In the genomic region with DNA sequence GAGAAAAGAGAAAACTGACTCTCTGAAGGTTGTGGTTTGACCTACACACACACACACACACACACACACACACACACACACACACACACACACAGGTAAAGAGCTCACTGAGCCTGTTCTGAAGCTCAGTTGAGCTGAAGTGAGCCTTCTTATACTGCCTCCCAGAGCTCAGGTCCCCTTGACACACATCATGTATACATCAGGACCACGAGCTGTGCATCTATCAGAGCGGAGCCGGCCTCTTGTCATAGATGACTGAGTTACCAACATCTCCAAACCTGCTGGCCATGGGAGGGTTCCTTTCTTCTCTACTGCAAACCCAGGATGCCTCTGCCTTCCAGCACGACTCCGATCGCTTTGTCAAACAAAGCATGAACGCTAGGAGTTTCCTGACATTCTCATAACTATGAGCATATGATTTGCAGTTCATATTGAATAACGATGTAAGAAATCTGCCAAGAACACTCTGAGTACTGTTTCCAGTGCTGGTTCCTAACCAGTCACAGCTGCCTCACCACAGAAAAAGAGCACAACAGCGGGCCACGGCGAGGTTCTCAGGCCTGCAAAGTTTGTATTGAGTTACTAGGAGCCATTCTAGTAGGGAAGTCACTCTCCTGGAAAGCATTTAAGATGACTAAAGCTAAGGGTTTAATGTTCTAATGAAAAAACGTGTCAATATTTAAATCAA, we compare ENCODE assay signal across 12 mouse cellular contexts.
DNase-seq lines count a peak whose midpoint lies in the region; ATAC-seq and TF ChIP-seq lines count a peak whose summit lies in the region.
"Had no signal": no experiment of that assay in that cellular context is flagged by ENCODE, and none has a peak within 500 bp of the region (broad histone marks: within the 10 kb centered on the region; RNA-seq: fewer than 3 reads in every experiment).

No protein-coding gene starts in this region.

- peaks cover 9% of the 10 kb centered on the region for H3K4me1 ChIP-seq in heart, postnatal 0 days (ENCODE audit: control insufficient read depth, insufficient read depth)
- peaks cover 24% of the 10 kb centered on the region for H3K4me1 ChIP-seq in lung, embryonic 15.5 days
- H3K4me1 ChIP-seq in limb, embryonic 10.5 days: peaks cover 16% of the 10 kb centered on the region
- no peaks in the 10 kb centered on the region for H3K4me1 ChIP-seq in midbrain, embryonic 13.5 days (replicated peaks)
- H3K4me1 ChIP-seq in midbrain, embryonic 16.5 days (ENCODE audit: control insufficient read depth, insufficient read depth, low read length): no peaks in the 10 kb centered on the region
- H3K4me1 ChIP-seq: heart, embryonic 12.5 days; megakaryocyte, embryonic 14.5 days had no signal

- no peak for DNase-seq in heart, postnatal 0 days (ENCODE audit: low spot score)
- no peak for DNase-seq in heart, postnatal 36 days
- no peak for DNase-seq in lung, postnatal 10 days
- no peak for DNase-seq in limb, embryonic 10.5 days (ENCODE audit: low spot score)
- DNase-seq: cerebellum, adult 2 months had no signal

- no peaks in the 10 kb centered on the region for H3K9me3 ChIP-seq in heart, postnatal 0 days (replicated peaks; ENCODE audit: control insufficient read depth, low read length)
- H3K9me3 ChIP-seq in lung, embryonic 15.5 days: no peaks in the 10 kb centered on the region
- H3K9me3 ChIP-seq in limb, embryonic 10.5 days (replicated peaks): no peaks in the 10 kb centered on the region
- H3K9me3 ChIP-seq in midbrain, embryonic 13.5 days: no peaks in the 10 kb centered on the region
- no peaks in the 10 kb centered on the region for H3K9me3 ChIP-seq in midbrain, embryonic 16.5 days (replicated peaks; ENCODE audit: control insufficient read depth, low read length, poor library complexity, severe bottlenecking)
- H3K9me3 ChIP-seq: heart, embryonic 12.5 days had no signal

- no peak overlapping the region for H3K4me2 ChIP-seq in heart, postnatal 0 days (ENCODE audit: low read depth, low read length)
- H3K4me2 ChIP-seq in lung, embryonic 15.5 days: no peak overlapping the region
- H3K4me2 ChIP-seq in midbrain, embryonic 13.5 days (replicated peaks): no peak overlapping the region
- no peak overlapping the region for H3K4me2 ChIP-seq in midbrain, embryonic 16.5 days (ENCODE audit: low read length)
- H3K4me2 ChIP-seq: heart, embryonic 12.5 days; hindbrain, embryonic 14.5 days had no signal

- no peaks in the 10 kb centered on the region for H3K27me3 ChIP-seq in heart, postnatal 0 days (ENCODE audit: control insufficient read depth, insufficient read depth, low read length)
- H3K27me3 ChIP-seq in lung, embryonic 15.5 days: no peaks in the 10 kb centered on the region
- no peaks in the 10 kb centered on the region for H3K27me3 ChIP-seq in limb, embryonic 10.5 days (ENCODE audit: low read depth, poor library complexity, severe bottlenecking)
- no peaks in the 10 kb centered on the region for H3K27me3 ChIP-seq in midbrain, embryonic 13.5 days
- H3K27me3 ChIP-seq in midbrain, embryonic 16.5 days (ENCODE audit: control insufficient read depth, insufficient read depth, low read depth, low read length): no peaks in the 10 kb centered on the region
- H3K27me3 ChIP-seq: heart, embryonic 12.5 days; megakaryocyte, embryonic 14.5 days had no signal

- intact Hi-C loops in heart, postnatal 36 days (cut with DNase I): no loop called here

- no peak for TF ChIP-seq EP300 in heart, postnatal 0 days (IDR thresholded peaks at IDR 0.05; ENCODE audit: low read depth)

- ATAC-seq in heart, postnatal 0 days (ENCODE audit: insufficient read depth, low read depth): no peak
- ATAC-seq in lung, embryonic 15.5 days (ENCODE audit: borderline replicate concordance, extremely low read depth, low FRiP score, low TSS enrichment): peak; percentile 23; the same call in 1 of the 2 replicates
- ATAC-seq in midbrain, embryonic 13.5 days: no peak
- ATAC-seq in midbrain, embryonic 16.5 days: no peak

- 0 out of 2 replicates have a peak overlapping the region, but pooled peaks have one; percentile 20 for H3K27ac ChIP-seq in heart, postnatal 0 days (ENCODE audit: low read depth)
- 0 out of 2 replicates have a peak overlapping the region, but pooled peaks have one; percentile 5 for H3K27ac ChIP-seq in lung, embryonic 15.5 days
- H3K27ac ChIP-seq in limb, embryonic 10.5 days: peak overlapping the region; percentile 68; the same call in 1 of the 2 replicates
- H3K27ac ChIP-seq in midbrain, embryonic 13.5 days: no peak overlapping the region
- H3K27ac ChIP-seq in midbrain, embryonic 16.5 days (ENCODE audit: low read length): no peak overlapping the region
- H3K27ac ChIP-seq: hindbrain, embryonic 14.5 days had no signal

- H3K4me3 ChIP-seq in heart, postnatal 0 days (ENCODE audit: low read depth, low read length): no peak overlapping the region
- H3K4me3 ChIP-seq in lung, embryonic 15.5 days: no peak overlapping the region
- no peak overlapping the region for H3K4me3 ChIP-seq in limb, embryonic 10.5 days
- no peak overlapping the region for H3K4me3 ChIP-seq in midbrain, embryonic 13.5 days (replicated peaks)
- H3K4me3 ChIP-seq in midbrain, embryonic 16.5 days (ENCODE audit: low read depth, low read length): no peak overlapping the region
- H3K4me3 ChIP-seq: heart, embryonic 12.5 days; megakaryocyte, embryonic 14.5 days; myocyte had no signal

- TF ChIP-seq CTCF in heart, postnatal 0 days (IDR thresholded peaks at IDR 0.05; ENCODE audit: low read depth): no peak

- no peak overlapping the region for H3K9ac ChIP-seq in heart, postnatal 0 days (replicated peaks; ENCODE audit: low read depth, low read length)
- no peak overlapping the region for H3K9ac ChIP-seq in lung, embryonic 15.5 days
- H3K9ac ChIP-seq in midbrain, embryonic 13.5 days (replicated peaks): no peak overlapping the region
- H3K9ac ChIP-seq in midbrain, embryonic 16.5 days (ENCODE audit: low read depth, low read length): no peak overlapping the region
- H3K9ac ChIP-seq: heart, embryonic 12.5 days; hindbrain, embryonic 14.5 days had no signal

- H3K36me3 ChIP-seq in heart, postnatal 0 days (replicated peaks; ENCODE audit: control insufficient read depth, insufficient read depth, low read length): no peaks in the 10 kb centered on the region
- no peaks in the 10 kb centered on the region for H3K36me3 ChIP-seq in lung, embryonic 15.5 days
- no peaks in the 10 kb centered on the region for H3K36me3 ChIP-seq in limb, embryonic 10.5 days
- no peaks in the 10 kb centered on the region for H3K36me3 ChIP-seq in midbrain, embryonic 13.5 days
- H3K36me3 ChIP-seq in midbrain, embryonic 16.5 days (ENCODE audit: control insufficient read depth, insufficient read depth, low read length): no peaks in the 10 kb centered on the region
- H3K36me3 ChIP-seq: heart, embryonic 12.5 days had no signal

- WGBS in heart, postnatal 0 days: 84% methylated on average over 12 of the region's 12 CpGs
- 48% methylated on average over 12 of the region's 12 CpGs for WGBS in lung, embryonic 15.5 days
- WGBS in limb, embryonic 10.5 days: 81% methylated on average over 12 of the region's 12 CpGs
- WGBS in midbrain, embryonic 13.5 days: 84% methylated on average over 12 of the region's 12 CpGs
- 86% methylated on average over 12 of the region's 12 CpGs for WGBS in midbrain, embryonic 16.5 days

Comparison
In these comparisons a context has a peak if more than half of its experiments do, and no peak if none do; other contexts are left out.
1. H3K27ac ChIP-seq: peak in heart, postnatal 0 days (single experiment), lung, embryonic 15.5 days (single experiment) and limb, embryonic 10.5 days (single experiment); none in midbrain, embryonic 13.5 days (single experiment) and midbrain, embryonic 16.5 days (single experiment).